Mouse (Mus musculus): ENCODE results near the gene Hunk. TPM values are rescaled to one million over a fixed set of nuclear protein-coding genes. Genes with fewer than 3 reads are reported as not detected.

Gene Hunk
- polyA plus RNA-seq, 1 experiment, result 0.71 TPM

DNA sequence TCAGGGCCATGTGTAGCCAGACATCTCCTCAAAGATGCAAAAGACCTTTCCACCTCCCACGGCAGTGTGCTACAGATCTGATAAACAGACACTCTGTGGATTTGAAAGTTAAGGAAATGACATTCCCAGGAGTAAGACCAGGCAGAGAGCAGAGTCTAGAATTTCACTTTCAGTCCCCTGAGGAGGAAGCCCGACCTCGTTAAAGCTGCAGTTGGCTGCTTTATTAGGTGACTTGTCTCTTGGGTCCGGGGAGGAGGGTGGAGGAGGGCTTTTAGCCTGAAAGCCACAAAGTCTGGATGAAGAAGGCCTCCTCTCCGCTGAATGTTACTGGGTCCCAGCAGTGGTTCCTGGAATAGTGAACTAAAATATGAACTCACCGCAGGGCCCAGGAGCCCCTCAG, 137.6 kb downstream of the Hunk start:
- TF ChIP-seq MAX (IDR thresholded peaks at IDR 0.05), result no peak
- no peak for TF ChIP-seq USF1 (IDR thresholded peaks at IDR 0.05; ENCODE audit: low read depth)
- no peak for TF ChIP-seq MYOG (IDR thresholded peaks at IDR 0.05; ENCODE audit: control insufficient read depth, extremely low read depth, insufficient read length)
- no peak for TF ChIP-seq CTCF (IDR thresholded peaks at IDR 0.05; ENCODE audit: control insufficient read depth, insufficient read depth, insufficient read length)
- TF ChIP-seq CEBPB (IDR thresholded peaks at IDR 0.05; ENCODE audit: low read depth), result no peak
- TF ChIP-seq FOSL1 (IDR thresholded peaks at IDR 0.05; ENCODE audit: insufficient read depth, low read length, poor library complexity, severe bottlenecking), result no peak
- no peak for TF ChIP-seq MYOD1 (IDR thresholded peaks at IDR 0.05; ENCODE audit: control insufficient read depth, insufficient read length, low read depth)
- Histone ChIP-seq H3K79me3 (ENCODE audit: low read depth) (no peaks in the 10 kb centered on the region), H3ac (ENCODE audit: control insufficient read depth, insufficient read length, low read depth) (no peak overlapping the region), H3K27me3 (ENCODE audit: control insufficient read depth, insufficient read depth, insufficient read length) (no peaks in the 10 kb centered on the region), H3K4me3 (ENCODE audit: insufficient read depth, poor library complexity, severe bottlenecking) (no peak overlapping the region), H3K36me3 (ENCODE audit: control insufficient read depth, insufficient read depth) (no peaks in the 10 kb centered on the region), H3K79me2 (ENCODE audit: control insufficient read depth, insufficient read depth) (no peaks in the 10 kb centered on the region)

DNA sequence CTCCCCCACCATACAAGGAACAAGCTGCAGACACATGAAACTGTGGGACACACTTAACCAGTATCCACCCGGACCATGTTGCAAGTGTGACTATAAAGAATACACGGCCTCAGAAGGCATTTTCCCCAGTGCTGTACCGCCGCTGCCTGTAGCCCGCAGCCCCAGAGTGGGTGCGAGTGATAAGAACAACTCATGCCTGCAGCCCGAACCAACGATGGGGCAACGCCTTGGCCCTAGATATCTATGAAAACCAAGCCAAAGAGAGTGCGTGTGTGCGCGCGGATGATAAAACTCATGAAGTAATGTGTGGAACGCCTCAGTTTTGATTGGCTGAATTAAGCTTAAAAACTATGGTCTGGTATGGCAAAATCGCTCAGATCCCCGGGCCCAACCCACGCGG, 138.1 kb downstream of the Hunk start:
- H3ac ChIP-seq (ENCODE audit: control insufficient read depth, insufficient read length, low read depth), result no peak overlapping the region
- no peak overlapping the region for H3K4me3 ChIP-seq (ENCODE audit: insufficient read depth, poor library complexity, severe bottlenecking)
- H3K79me3 ChIP-seq (ENCODE audit: low read depth), result no peaks in the 10 kb centered on the region
- TF ChIP-seq MYOD1 (IDR thresholded peaks at IDR 0.05; ENCODE audit: control insufficient read depth, insufficient read length, low read depth), result no peak
- no peak for TF ChIP-seq MYOG (IDR thresholded peaks at IDR 0.05; ENCODE audit: control insufficient read depth, extremely low read depth, insufficient read length)
- TF ChIP-seq CTCF (IDR thresholded peaks at IDR 0.05; ENCODE audit: control insufficient read depth, insufficient read depth, insufficient read length), result no peak
- no peak for TF ChIP-seq USF1 (IDR thresholded peaks at IDR 0.05; ENCODE audit: low read depth)
- TF ChIP-seq CEBPB (IDR thresholded peaks at IDR 0.05; ENCODE audit: low read depth), result no peak
- no peak for TF ChIP-seq FOSL1 (IDR thresholded peaks at IDR 0.05; ENCODE audit: insufficient read depth, low read length, poor library complexity, severe bottlenecking)
- no peak for TF ChIP-seq MAX (IDR thresholded peaks at IDR 0.05)
- H3K36me3 ChIP-seq (ENCODE audit: control insufficient read depth, insufficient read depth), result no peaks in the 10 kb centered on the region
- no peaks in the 10 kb centered on the region for H3K27me3 ChIP-seq (ENCODE audit: control insufficient read depth, insufficient read depth, insufficient read length)
- no peaks in the 10 kb centered on the region for H3K79me2 ChIP-seq (ENCODE audit: control insufficient read depth, insufficient read depth)

DNA sequence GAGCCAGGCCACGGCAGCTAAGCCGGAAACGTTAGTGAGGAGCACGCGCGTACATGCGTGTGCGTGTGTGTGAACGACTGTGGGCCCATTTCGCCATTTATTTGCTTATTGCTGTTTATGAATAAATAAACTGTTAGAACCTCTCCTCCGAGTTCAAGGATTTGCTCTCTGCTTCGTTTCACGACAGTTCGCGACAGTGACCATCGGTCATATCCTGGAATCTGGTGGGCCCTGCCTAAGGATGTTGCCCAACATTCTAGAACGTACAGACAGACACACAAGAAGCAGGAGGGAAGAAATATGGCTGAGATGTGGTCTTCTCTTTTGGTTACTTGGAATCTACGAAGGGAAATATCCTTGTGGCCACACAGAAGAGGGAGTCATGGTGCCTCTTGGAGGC, 138.6 kb downstream of the Hunk start:
- TF ChIP-seq MYOD1 (IDR thresholded peaks at IDR 0.05; ENCODE audit: control insufficient read depth, insufficient read length, low read depth), result no peak
- no peak for TF ChIP-seq CEBPB (IDR thresholded peaks at IDR 0.05; ENCODE audit: low read depth)
- TF ChIP-seq MYOG (IDR thresholded peaks at IDR 0.05; ENCODE audit: control insufficient read depth, extremely low read depth, insufficient read length), result no peak
- TF ChIP-seq MAX (IDR thresholded peaks at IDR 0.05), result no peak
- no peak for TF ChIP-seq CTCF (IDR thresholded peaks at IDR 0.05; ENCODE audit: control insufficient read depth, insufficient read depth, insufficient read length)
- no peak for TF ChIP-seq USF1 (IDR thresholded peaks at IDR 0.05; ENCODE audit: low read depth)
- TF ChIP-seq FOSL1 (IDR thresholded peaks at IDR 0.05; ENCODE audit: insufficient read depth, low read length, poor library complexity, severe bottlenecking), result no peak
- Histone ChIP-seq H3ac (ENCODE audit: control insufficient read depth, insufficient read length, low read depth) (no peak overlapping the region), H3K79me2 (ENCODE audit: control insufficient read depth, insufficient read depth) (no peaks in the 10 kb centered on the region), H3K4me3 (ENCODE audit: insufficient read depth, poor library complexity, severe bottlenecking) (no peak overlapping the region), H3K79me3 (ENCODE audit: low read depth) (no peaks in the 10 kb centered on the region), H3K27me3 (ENCODE audit: control insufficient read depth, insufficient read depth, insufficient read length) (no peaks in the 10 kb centered on the region), H3K36me3 (ENCODE audit: control insufficient read depth, insufficient read depth) (no peaks in the 10 kb centered on the region)

DNA sequence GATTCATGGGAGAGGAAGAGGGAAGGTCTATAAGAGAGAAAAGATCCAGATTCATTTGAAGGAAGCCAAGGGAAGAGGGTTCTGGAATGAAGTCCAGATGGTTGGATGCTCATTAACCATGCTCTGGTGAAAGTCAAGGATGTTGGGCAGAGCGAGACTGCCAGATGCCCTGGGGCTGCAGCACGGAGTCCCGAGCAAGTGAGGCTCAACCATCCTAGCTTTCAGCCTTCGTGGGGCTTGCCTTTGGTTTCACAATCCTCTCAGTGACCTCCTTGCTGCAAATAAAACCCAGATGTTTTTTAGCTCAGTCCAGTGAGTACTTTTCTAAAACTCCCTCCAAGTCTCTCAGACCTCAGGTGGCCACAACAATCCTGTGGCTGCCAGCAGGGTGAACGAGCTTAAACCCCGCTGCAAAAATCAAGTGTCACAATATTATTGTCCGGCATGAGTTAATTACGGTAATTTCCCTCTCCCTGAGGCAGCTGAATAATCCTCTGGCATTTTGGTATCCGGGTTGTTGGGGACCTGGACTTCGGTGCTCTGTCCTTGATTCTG, 147.4 kb downstream of the Hunk start:
- Histone ChIP-seq H3ac (ENCODE audit: control insufficient read depth, insufficient read length, low read depth) (no peak overlapping the region), H3K36me3 (ENCODE audit: control insufficient read depth, insufficient read depth) (no peaks in the 10 kb centered on the region), H3K79me2 (ENCODE audit: control insufficient read depth, insufficient read depth) (no peaks in the 10 kb centered on the region), H3K79me3 (ENCODE audit: low read depth) (no peaks in the 10 kb centered on the region), H3K27me3 (ENCODE audit: control insufficient read depth, insufficient read depth, insufficient read length) (no peaks in the 10 kb centered on the region), H3K4me3 (ENCODE audit: insufficient read depth, poor library complexity, severe bottlenecking) (no peak overlapping the region)
- TF ChIP-seq CTCF (IDR thresholded peaks at IDR 0.05; ENCODE audit: control insufficient read depth, insufficient read depth, insufficient read length) (no peak), MYOD1 (IDR thresholded peaks at IDR 0.05; ENCODE audit: control insufficient read depth, insufficient read length, low read depth) (no peak), USF1 (IDR thresholded peaks at IDR 0.05; ENCODE audit: low read depth) (no peak), MAX (IDR thresholded peaks at IDR 0.05) (no peak), MYOG (IDR thresholded peaks at IDR 0.05; ENCODE audit: control insufficient read depth, extremely low read depth, insufficient read length) (no peak), CEBPB (IDR thresholded peaks at IDR 0.05; ENCODE audit: low read depth) (no peak), FOSL1 (IDR thresholded peaks at IDR 0.05; ENCODE audit: insufficient read depth, low read length, poor library complexity, severe bottlenecking) (no peak)

DNA sequence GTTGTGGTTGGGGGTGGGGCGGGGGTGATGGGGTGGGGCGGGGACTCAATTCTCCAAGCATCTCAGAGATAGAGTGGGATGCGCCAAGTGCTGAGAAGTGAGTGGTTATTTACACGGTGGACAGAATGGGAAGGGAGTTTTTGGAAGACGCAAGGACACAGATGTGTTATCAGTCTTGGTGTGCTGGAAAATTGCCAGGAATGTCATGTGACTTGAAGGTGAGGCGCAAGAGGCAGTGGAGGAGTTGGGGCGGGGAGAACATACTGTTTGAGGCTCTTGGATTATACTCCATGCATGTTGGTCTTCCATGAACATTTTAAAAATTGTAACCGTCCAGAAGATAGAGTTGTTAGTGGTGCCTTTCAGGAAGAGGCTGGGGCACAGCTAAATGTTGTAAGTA, 148.8 kb downstream of the Hunk start:
- Histone ChIP-seq H3K4me3 (ENCODE audit: insufficient read depth, poor library complexity, severe bottlenecking) (no peak overlapping the region), H3K27me3 (ENCODE audit: control insufficient read depth, insufficient read depth, insufficient read length) (no peaks in the 10 kb centered on the region), H3ac (ENCODE audit: control insufficient read depth, insufficient read length, low read depth) (no peak overlapping the region), H3K79me3 (ENCODE audit: low read depth) (no peaks in the 10 kb centered on the region), H3K79me2 (ENCODE audit: control insufficient read depth, insufficient read depth) (no peaks in the 10 kb centered on the region), H3K36me3 (ENCODE audit: control insufficient read depth, insufficient read depth) (no peaks in the 10 kb centered on the region)
- TF ChIP-seq MYOG (IDR thresholded peaks at IDR 0.05; ENCODE audit: control insufficient read depth, extremely low read depth, insufficient read length) (no peak), MAX (IDR thresholded peaks at IDR 0.05) (no peak), CTCF (IDR thresholded peaks at IDR 0.05; ENCODE audit: control insufficient read depth, insufficient read depth, insufficient read length) (no peak), MYOD1 (IDR thresholded peaks at IDR 0.05; ENCODE audit: control insufficient read depth, insufficient read length, low read depth) (no peak), FOSL1 (IDR thresholded peaks at IDR 0.05; ENCODE audit: insufficient read depth, low read length, poor library complexity, severe bottlenecking) (no peak), CEBPB (IDR thresholded peaks at IDR 0.05; ENCODE audit: low read depth) (no peak), USF1 (IDR thresholded peaks at IDR 0.05; ENCODE audit: low read depth) (no peak)
